Mouse (Mus musculus) splenic B cell, adult 2 months (primary cell): Measurements from ENCODE around the gene Fut11.

Experiments used
- DNase-seq: peaks from one replicate; pipeline ENCODE4 v3.0.0-alpha.2; 2011; ENCODE audit warnings: low read depth, low spot score
- H3K27me3 ChIP-seq: 2 replicates; pipeline ENCODE4 v1.6.1; 2012; ENCODE audit warnings: mild to moderate bottlenecking, low read length, moderate library complexity, mixed read lengths; ENCODE audit not compliant: control insufficient read depth, poor library complexity, insufficient read depth, severe bottlenecking
- H3K36me3 ChIP-seq: 2 replicates; pipeline ENCODE4 v1.6.1; 2012; ENCODE audit warnings: mild to moderate bottlenecking, low read length, moderate library complexity, mixed read lengths; ENCODE audit not compliant: control insufficient read depth, poor library complexity, insufficient read depth, severe bottlenecking

Gene Fut11

GRCm38 (mm10) chr14:20723006-20723405 is 28.2 kb downstream of the Fut11 start:
- H3K36me3 ChIP-seq: peaks cover 9% of the 10 kb centered on the region
- no peak for DNase-seq
- H3K27me3 ChIP-seq: no peaks in the 10 kb centered on the region

DNA sequence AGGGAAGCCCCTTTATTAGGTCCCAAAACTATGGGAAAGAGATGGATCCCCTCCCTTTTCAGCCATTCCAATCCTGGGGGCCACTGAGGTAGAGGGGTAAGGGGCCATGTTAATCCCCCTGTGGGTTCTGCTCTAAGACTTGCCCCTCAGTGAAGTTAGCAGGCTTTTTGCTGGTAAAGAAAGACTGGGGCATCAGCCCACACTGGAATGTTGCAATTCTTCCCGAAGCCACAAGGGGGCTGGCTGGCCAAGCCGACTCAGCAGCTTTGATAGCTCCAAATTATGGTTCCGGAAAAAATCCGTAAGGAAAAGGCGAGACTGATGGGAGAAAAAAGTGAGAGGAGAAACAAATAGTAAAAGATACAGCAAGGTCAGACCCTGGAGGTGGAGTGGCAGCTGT is 29.3 kb downstream of the Fut11 start:
- Histone ChIP-seq H3K36me3 (peaks cover 11% of the 10 kb centered on the region), H3K27me3 (no peaks in the 10 kb centered on the region)
- peak; percentile 59 for DNase-seq

DNA sequence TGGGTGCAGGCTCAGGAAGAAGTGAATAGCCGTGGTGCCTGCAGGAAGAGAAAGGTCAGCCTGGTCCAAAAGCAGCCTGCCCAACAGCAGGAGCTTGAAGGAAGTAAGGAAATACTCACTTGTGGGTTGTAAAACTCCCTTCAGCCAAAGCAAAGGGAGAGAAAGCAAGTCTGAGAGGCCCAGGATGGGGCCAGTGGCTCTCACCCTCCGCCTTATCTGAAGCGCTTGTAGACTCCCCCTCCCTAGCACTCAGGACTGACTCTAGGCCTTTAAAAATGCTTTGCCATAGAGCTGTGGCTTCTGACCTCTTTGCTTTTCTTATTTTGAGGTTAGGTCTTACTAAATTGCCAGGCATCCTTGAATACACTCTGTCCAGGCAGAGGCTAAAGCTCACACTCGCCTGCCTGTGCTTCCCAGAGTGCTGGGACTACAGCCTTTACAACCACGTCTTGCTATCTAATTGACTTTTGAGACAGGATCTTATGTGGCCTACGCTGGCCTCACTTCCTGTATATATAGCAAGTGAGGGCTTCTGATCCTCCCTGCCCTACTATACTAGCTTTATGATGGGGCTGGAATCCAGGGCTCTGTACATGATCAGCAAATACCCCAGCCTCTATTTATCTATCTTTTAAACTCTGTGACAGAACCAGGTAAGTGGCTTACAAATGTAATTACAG is 31.0 kb downstream of the Fut11 start:
- DNase-seq: no peak
- Histone ChIP-seq H3K36me3 (peaks cover 13% of the 10 kb centered on the region), H3K27me3 (no peaks in the 10 kb centered on the region)

DNA sequence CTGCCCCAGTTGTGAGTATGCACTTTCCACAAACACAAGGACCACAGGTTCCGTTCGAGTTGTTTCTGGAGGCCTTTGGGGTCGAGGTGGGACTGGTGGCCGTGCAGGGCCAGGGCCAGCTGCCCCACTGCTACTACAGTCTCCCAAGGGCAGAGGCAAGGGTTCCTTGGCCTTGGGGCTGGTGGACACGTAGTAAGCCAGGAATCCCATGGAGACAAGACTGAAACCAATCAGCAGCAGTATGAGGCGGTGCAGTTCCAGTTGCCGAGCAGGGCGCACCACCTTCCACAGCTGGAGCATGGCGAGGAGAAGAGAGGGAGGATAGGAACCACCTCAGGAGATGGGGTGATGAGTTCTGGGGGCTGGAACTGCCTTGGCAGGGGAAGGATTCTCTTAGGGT is 35.1 kb downstream of the Fut11 start:
- Histone ChIP-seq H3K27me3 (no peaks in the 10 kb centered on the region), H3K36me3 (peaks cover 10% of the 10 kb centered on the region)
- DNase-seq: no peak

DNA sequence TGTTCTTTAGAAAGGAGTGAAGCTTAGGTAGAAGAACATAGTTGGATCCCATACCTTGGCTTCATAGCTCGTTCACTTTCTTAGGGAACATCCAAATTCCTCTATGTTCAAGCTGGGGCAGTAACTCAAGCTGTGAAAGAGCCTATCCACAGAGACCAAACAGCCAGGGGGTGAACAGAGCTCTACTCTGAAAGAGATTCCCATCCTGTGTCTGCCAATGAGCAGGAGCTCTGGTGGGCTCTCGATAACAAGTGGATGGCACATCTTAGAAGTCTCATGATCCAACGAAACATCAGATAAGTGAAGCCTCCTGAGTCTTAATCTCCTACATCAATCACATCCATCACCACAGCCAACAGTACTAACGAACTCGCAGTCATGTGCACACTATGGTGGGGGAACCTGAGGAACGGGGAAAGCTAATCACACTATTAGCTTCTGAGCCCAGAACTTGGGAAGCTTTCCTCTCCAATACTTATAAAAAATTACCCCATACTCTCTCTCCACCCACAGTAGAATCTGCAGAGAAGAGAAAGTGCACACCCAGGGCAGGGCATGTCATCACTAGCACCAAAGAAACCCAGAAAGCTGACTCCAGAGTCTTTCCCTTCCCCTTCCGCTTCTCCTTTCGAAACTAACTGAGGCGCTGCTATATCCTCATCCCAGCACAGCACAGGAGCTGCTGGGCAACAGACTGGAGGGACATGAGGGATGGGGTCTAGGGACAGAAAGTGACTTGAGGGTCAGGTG is 36.3 kb downstream of the Fut11 start:
- no peak for DNase-seq
- Histone ChIP-seq H3K27me3 (no peaks in the 10 kb centered on the region), H3K36me3 (peaks cover 10% of the 10 kb centered on the region)

DNA sequence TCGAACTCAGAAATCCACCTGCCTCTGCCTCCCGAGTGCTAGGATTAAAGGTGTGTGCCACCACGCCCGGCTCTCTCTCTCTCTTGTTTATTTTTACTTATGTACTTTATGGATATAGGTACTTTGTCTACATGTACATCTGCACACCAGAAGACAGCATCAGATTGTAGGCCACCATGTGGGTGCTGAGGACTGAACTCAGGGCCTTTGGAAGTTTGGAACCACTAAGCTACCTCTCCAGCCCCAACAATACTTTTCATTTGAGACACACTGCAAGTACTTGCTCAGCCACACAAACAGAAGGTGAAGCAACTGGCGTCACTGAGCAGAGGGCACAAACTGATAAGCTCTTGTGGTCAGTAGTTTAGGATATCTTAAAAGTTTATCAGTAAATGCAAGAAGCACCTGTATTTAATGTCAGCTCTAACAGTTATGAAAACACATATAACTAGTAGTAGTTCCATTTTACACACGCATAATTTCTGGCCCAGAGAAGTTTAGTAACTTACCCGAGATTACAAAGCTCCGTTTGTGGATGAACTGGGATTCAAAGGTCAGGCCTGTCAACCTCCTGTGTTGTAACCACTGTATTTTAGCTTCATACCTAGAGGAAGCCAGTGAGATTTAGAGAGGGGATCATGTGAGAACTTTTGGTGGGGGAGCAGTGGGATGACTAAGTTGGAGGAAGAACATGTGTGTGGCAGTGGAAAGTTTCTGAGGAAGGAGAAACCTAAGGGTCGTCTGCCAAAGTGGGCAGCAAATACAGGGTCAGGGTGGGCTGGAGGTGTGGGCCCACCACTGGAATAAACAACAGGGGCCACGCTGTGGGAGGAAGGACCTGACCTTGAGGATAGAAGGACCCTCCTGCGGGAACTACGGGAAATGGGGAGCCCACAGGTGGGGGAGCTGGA is 38.5 kb downstream of the Fut11 start:
- DNase-seq: peak; percentile 13
- peaks cover 4% of the 10 kb centered on the region; the same call in 1 of the 2 replicates for H3K36me3 ChIP-seq
- no peaks in the 10 kb centered on the region for H3K27me3 ChIP-seq

DNA sequence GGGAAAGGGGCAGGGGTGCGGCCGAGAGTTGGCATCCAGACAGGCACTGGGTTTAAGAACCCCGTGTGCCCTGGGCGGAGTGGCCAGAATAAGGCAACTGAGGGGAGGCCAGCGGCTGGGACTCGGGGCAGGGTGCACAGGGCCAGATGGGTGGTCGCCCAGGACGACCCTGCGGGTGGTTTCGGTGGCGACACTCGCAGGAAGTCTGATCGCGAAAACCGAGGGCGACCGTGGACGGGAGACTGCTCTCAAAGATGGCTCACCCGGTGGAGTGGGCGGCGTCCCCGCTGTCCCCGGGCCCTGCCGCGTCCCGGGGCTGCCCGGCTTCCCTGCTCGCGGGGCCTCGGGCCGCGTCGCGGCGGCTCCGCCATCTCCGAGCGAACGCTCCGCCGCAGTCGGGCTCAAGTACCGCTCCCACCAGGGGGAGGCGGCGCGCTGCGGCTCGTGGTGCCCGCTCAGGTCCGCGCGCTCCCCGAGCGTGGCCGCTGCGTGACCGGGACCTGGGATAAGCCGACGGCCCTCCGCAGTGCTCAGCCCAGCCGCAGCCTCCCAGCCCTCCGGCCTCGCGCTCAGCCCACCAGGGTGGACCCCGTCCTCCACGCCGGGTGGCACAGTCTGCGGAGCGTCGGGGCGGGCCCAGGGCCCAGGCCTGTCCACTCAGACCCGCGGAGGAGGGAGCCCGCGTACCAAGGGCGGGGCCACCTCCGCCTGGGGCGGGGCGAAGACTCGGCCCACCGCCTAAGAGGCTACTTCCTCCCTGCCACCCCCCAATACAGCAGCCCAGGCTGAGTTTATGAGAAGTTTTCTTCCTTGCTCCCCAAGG is 39.4 kb downstream of the Fut11 start, which contains the start of gene Ndst2:
Ndst2 (minus strand) TSS at position 611 of the 823 bp plus-strand sequence.
- H3K36me3 ChIP-seq: peaks cover 4% of the 10 kb centered on the region; the same call in 1 of the 2 replicates
- H3K27me3 ChIP-seq: no peaks in the 10 kb centered on the region
- DNase-seq: peak; percentile 94

- no peaks in the 10 kb centered on the region; the same call in 1 of the 2 replicates for H3K36me3 ChIP-seq
- DNase-seq: no peak
- H3K27me3 ChIP-seq: no peaks in the 10 kb centered on the region
These were observed 40.3 kb downstream of the Fut11 start for GRCm38 (mm10) chr14:20735052-20735451.

DNA sequence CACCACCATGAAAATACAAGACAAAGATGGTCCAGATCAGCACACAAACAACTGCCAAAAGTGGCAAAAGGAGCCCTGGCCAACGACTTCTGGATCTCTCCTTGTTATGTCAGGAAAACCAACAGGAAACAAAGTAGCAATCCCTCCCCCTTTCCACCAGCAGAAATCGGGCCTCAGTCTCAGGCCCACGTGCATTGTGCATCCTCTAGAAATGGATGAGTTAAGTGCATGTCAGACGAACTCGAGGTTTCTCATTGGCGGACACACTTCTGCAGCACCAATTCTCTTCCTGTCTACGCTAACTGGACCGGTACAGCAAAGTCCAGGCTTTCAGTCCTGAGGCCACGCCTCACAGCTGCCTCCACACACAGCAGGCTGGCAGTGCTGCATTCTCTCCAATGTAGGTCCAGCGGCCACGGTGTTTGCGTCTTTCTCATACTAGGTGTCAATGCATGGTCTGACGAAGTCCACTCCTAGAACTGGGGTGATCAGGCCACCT is 41.2 kb downstream of the Fut11 start:
- Histone ChIP-seq H3K27me3 (no peaks in the 10 kb centered on the region), H3K36me3 (no peaks in the 10 kb centered on the region; the same call in 1 of the 2 replicates)
- no peak for DNase-seq

- Histone ChIP-seq H3K27me3 (no peaks in the 10 kb centered on the region), H3K36me3 (no peaks in the 10 kb centered on the region; the same call in 1 of the 2 replicates)
- peak; percentile 62 for DNase-seq
These were observed 42.5 kb downstream of the Fut11 start for GRCm38 (mm10) chr14:20737306-20737705.

GRCm38 (mm10) chr14:20738511-20738910 is 43.7 kb downstream of the Fut11 start:
- no peak for DNase-seq
- Histone ChIP-seq H3K36me3 (no peaks in the 10 kb centered on the region; the same call in 1 of the 2 replicates), H3K27me3 (no peaks in the 10 kb centered on the region)

GRCm38 (mm10) chr14:20741301-20741700 is 46.5 kb downstream of the Fut11 start:
- no peaks in the 10 kb centered on the region; the same call in 1 of the 2 replicates for H3K36me3 ChIP-seq
- DNase-seq: no peak
- no peaks in the 10 kb centered on the region for H3K27me3 ChIP-seq

GRCm38 (mm10) chr14:20743614-20744013 is 48.8 kb downstream of the Fut11 start:
- DNase-seq: no peak
- Histone ChIP-seq H3K27me3 (no peaks in the 10 kb centered on the region), H3K36me3 (no peaks in the 10 kb centered on the region; the same call in 1 of the 2 replicates)

DNA sequence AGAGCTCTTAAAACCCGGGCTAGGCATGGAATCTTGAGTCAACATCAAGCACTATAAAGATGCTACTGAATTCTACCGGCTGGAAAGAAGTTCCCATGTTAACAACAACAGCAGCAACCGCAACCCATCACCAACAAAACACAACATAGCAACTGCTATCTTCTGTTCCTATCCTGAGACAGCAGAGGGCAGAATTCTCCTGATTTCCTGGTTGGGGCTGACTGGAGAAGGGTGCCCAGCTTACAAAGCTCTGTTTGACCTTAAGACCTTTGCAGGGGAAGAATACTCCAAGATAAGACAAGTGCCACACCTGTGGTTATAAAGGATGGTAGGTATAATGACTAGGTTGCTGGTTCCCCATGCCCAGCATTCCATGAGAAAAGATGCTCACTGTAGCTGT is 52.2 kb downstream of the Fut11 start:
- Histone ChIP-seq H3K36me3 (no peaks in the 10 kb centered on the region), H3K27me3 (no peaks in the 10 kb centered on the region; the same call in 1 of the 2 replicates)
- DNase-seq: no peak
